Mouse (Mus musculus) forebrain, embryonic 13.5 days (tissue): ENCODE measurements around the gene Defb38. TPM values are rescaled to one million over a fixed set of nuclear protein-coding genes. Genes with fewer than 3 reads are reported as not detected.

ENCODE experiments used
- ATAC-seq: fragments of 200-750 bp; cut with Nextera tagmentation; 2 replicates; pipeline ENCODE4 v1.8.0; 2017
- H3K27ac ChIP-seq: fragments of 300-500 bp; sonication (generic); 2 replicates; pipeline ENCODE4 v1.5.1; 2015; ENCODE audit warnings: inconsistent platforms, mild to moderate bottlenecking, moderate library complexity
- H3K27me3 ChIP-seq: fragments of 300-500 bp; sonication (generic); 2 replicates; pipeline ENCODE4 v1.6.1; 2015; ENCODE audit warnings: mild to moderate bottlenecking, inconsistent platforms
- H3K36me3 ChIP-seq: fragments of 300-500 bp; sonication (generic); 2 replicates; pipeline ENCODE4 v1.6.1; 2015; ENCODE audit warnings: mild to moderate bottlenecking, inconsistent platforms; ENCODE audit not compliant: poor library complexity, severe bottlenecking
- H3K4me1 ChIP-seq: fragments of 300-500 bp; sonication (generic); 2 replicates; pipeline ENCODE4 v1.6.1; 2015; ENCODE audit warnings: inconsistent platforms
- H3K4me2 ChIP-seq: fragments of 300-500 bp; sonication (generic); 2 replicates; pipeline ENCODE4 v1.6.1; 2015; ENCODE audit warnings: inconsistent platforms, mild to moderate bottlenecking, moderate library complexity
- H3K4me3 ChIP-seq: fragments of 300-500 bp; sonication (generic); 2 replicates; pipeline ENCODE4 v1.5.1; 2015; ENCODE audit warnings: mild to moderate bottlenecking, inconsistent platforms
- H3K9ac ChIP-seq: fragments of 300-500 bp; sonication (generic); 2 replicates; pipeline ENCODE4 v1.6.1; 2015; ENCODE audit warnings: mild to moderate bottlenecking, inconsistent platforms
- H3K9me3 ChIP-seq: fragments of 300-500 bp; sonication (generic); replicated peaks from 2 replicates; pipeline ENCODE4 v1.6.1; 2016; ENCODE audit warnings: inconsistent platforms
- WGBS: fragments of 180-500 bp; shearing (Covaris S2); methylation state at CpG from one replicate; pipeline ENCODE4 v1.1.7; 2015; 5-methylcytosine and 5-hydroxymethylcytosine counted together
- polyA plus RNA-seq: library from polyadenylated mRNA; unstranded; fragments of >200 nt; fragmentation: Nextera tagmentation; extraction: Ambion mirVana; gene quantifications from 2 replicates; pipeline ENCODE4 v1.2.1, GENCODE M21; 2015

Gene Defb38
- not detected in 2 replicates for polyA plus RNA-seq

GRCm38 (mm10) chr8:19026466-19026865 is at the start of gene Defb38:
Gene Defb38, minus strand, starts transcription at chr8:19026566.
- no peak within 1 kb of the TSS for H3K4me2 ChIP-seq
- no peak within 1 kb of the TSS for H3K9ac ChIP-seq
- no peaks in the 10 kb centered on the region for H3K4me1 ChIP-seq
- H3K4me3 ChIP-seq = no peak within 1 kb of the TSS
- no peak for ATAC-seq
- H3K27ac ChIP-seq = no peak within 1 kb of the TSS
- 95% methylated on average over 1 of the region's 1 CpGs for WGBS
- H3K36me3 ChIP-seq = no peaks in the 10 kb centered on the region
- no peaks in the 10 kb centered on the region for H3K9me3 ChIP-seq
- H3K27me3 ChIP-seq = no peaks in the 10 kb centered on the region

- H3K4me2 ChIP-seq = no peak overlapping the region
- no peak overlapping the region for H3K27ac ChIP-seq
- 83% methylated on average over 2 of the region's 2 CpGs for WGBS
- peaks cover 11% of the 10 kb centered on the region for H3K9me3 ChIP-seq
- ATAC-seq = no peak
- no peaks in the 10 kb centered on the region for H3K36me3 ChIP-seq
- H3K4me1 ChIP-seq = no peaks in the 10 kb centered on the region
- H3K9ac ChIP-seq = no peak overlapping the region
- no peak overlapping the region for H3K4me3 ChIP-seq
- no peaks in the 10 kb centered on the region for H3K27me3 ChIP-seq
Observed at GRCm38 (mm10) chr8:19066013-19066412, 39.6 kb upstream of the Defb38 start.

- H3K9me3 ChIP-seq = peaks cover 11% of the 10 kb centered on the region
- H3K4me1 ChIP-seq = no peaks in the 10 kb centered on the region
- no peak within 1 kb of the TSS for H3K9ac ChIP-seq
- H3K4me2 ChIP-seq = no peak within 1 kb of the TSS
- no peak within 1 kb of the TSS for H3K27ac ChIP-seq
- no peak within 1 kb of the TSS for H3K4me3 ChIP-seq
- no peaks in the 10 kb centered on the region for H3K36me3 ChIP-seq
- 70% methylated on average over 1 of the region's 1 CpGs for WGBS
- H3K27me3 ChIP-seq = no peaks in the 10 kb centered on the region
- no peak for ATAC-seq
Observed at GRCm38 (mm10) chr8:19064710-19065109, 38.3 kb upstream of the Defb38 start, which contains the start of gene Defb39. Gene Defb39, minus strand, starts transcription at chr8:19064810.

GRCm38 (mm10) chr8:19062891-19063290 is 36.5 kb upstream of the Defb38 start:
- Histone ChIP-seq H3K4me3 (no peak overlapping the region), H3K27ac (no peak overlapping the region), H3K9me3 (peaks cover 11% of the 10 kb centered on the region), H3K36me3 (no peaks in the 10 kb centered on the region), H3K27me3 (no peaks in the 10 kb centered on the region), H3K4me1 (no peaks in the 10 kb centered on the region), H3K9ac (no peak overlapping the region), H3K4me2 (no peak overlapping the region)
- no peak for ATAC-seq

- Histone ChIP-seq H3K4me1 (no peaks in the 10 kb centered on the region), H3K9ac (no peak overlapping the region), H3K4me3 (no peak overlapping the region), H3K36me3 (no peaks in the 10 kb centered on the region), H3K4me2 (no peak overlapping the region), H3K9me3 (peaks cover 4% of the 10 kb centered on the region), H3K27ac (no peak overlapping the region), H3K27me3 (no peaks in the 10 kb centered on the region)
- no peak for ATAC-seq
- WGBS = 93% methylated on average over 14 of the region's 14 CpGs
Observed at GRCm38 (mm10) chr8:19045242-19045641, 18.9 kb upstream of the Defb38 start.

Other genes with a start within 250 kb of the Defb38 start
- gene Defb40, start 48.3 kb downstream of the Defb38 start, polyA plus RNA-seq = not detected in 2 replicates
- not detected in 2 replicates for gene Defb37, start 35.5 kb downstream of the Defb38 start, polyA plus RNA-seq
- not detected in 2 replicates for gene Defb39, start 38.2 kb upstream of the Defb38 start, polyA plus RNA-seq
- gene Defb12, start 88.3 kb upstream of the Defb38 start, polyA plus RNA-seq = not detected in 2 replicates
- gene Defb34, start 97.2 kb upstream of the Defb38 start, polyA plus RNA-seq = not detected in 2 replicates
- not detected in 2 replicates for gene Gm45826, start 114.2 kb upstream of the Defb38 start, polyA plus RNA-seq
- not detected in 2 replicates for gene Defb14, start 167.8 kb upstream of the Defb38 start, polyA plus RNA-seq
- gene Defb4, start 172.1 kb upstream of the Defb38 start, polyA plus RNA-seq = not detected in 2 replicates
- not detected in 2 replicates for gene Defb6, start 198.9 kb upstream of the Defb38 start, polyA plus RNA-seq
- not detected in 2 replicates for gene Defb46, start 213.3 kb upstream of the Defb38 start, polyA plus RNA-seq
- gene Defb5, start 221.0 kb upstream of the Defb38 start, polyA plus RNA-seq = not detected in 2 replicates